ENCODE assay signal across 8 mouse cellular contexts in the genomic region with DNA sequence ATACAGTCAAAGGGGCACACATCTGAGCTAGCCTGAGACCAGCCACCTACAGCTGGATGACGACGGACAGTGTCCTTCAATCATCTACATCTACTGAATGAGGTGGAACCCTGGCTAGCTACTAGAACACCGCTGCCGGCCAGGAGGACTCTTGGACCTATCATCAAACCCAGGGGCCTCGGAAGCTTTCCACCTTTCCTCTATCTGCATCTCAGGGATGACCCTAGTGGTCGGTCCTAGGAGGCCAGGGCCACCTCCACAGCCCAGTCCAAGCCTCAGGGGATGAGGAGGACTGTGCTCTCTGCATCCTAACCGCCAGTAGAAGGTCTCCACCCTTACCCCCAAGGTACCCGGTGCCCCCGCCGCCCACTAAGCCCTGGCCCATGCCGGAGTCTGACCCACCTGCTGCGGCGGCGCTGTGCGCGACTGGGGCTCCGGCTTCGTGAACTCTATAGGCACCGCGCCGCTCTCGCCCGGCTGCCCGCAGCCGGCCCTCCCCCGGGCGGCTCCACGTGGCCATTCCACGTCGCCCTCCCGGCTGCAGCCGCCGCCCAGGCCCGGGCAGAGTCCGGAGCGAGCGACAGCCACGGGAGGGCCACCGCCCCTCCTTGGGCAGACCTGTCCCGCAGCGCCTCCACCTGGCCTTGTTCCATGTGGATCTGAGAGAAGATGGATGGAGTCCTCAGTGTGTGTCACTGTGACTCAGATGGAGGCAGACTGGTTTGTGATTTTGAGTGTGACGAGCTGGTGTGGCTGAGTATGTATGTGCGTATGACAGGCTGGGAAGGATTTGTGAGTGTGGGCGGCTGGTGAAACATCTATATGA. TPM values are rescaled to one million over a fixed set of nuclear protein-coding genes. Genes with fewer than 3 reads are reported as not detected.
DNase-seq lines count a peak whose midpoint lies in the region; ATAC-seq and TF ChIP-seq lines count a peak whose summit lies in the region.

Cgref1 (minus strand) TSS at position 636 of the 826 bp plus-strand sequence.

- WGBS in thymus, adult 2 months: 15% methylated on average over 44 of the region's 44 CpGs
- WGBS in heart, embryonic 11.5 days (ENCODE audit: insufficient replicate concordance): 5% methylated on average over 44 of the region's 44 CpGs
- 5% methylated on average over 44 of the region's 44 CpGs for WGBS in kidney, embryonic 15.5 days
- 6% methylated on average over 42 of the region's 44 CpGs for WGBS in limb, embryonic 14.5 days
- WGBS in midbrain, embryonic 15.5 days: 3% methylated on average over 44 of the region's 44 CpGs

- H3K9me3 ChIP-seq in heart, embryonic 11.5 days (replicated peaks; ENCODE audit: control insufficient read depth, low read length): no peaks in the 10 kb centered on the region
- no peaks in the 10 kb centered on the region for H3K9me3 ChIP-seq in kidney, embryonic 15.5 days (replicated peaks)
- no peaks in the 10 kb centered on the region for H3K9me3 ChIP-seq in limb, embryonic 14.5 days (ENCODE audit: control insufficient read depth, low read length)
- H3K9me3 ChIP-seq in midbrain, embryonic 15.5 days: no peaks in the 10 kb centered on the region

- ATAC-seq in heart, embryonic 11.5 days (replicated peaks; ENCODE audit: insufficient number of reproducible peaks, low FRiP score, low TSS enrichment): no peak; the same call in 1 of the 2 replicates
- ATAC-seq in kidney, embryonic 15.5 days (replicated peaks; ENCODE audit: low FRiP score): peak; percentile 68
- ATAC-seq in limb, embryonic 14.5 days (ENCODE audit: low FRiP score, low read depth): no peak
- ATAC-seq in midbrain, embryonic 15.5 days (replicated peaks): peak; percentile 74

- peaks cover 5% of the 10 kb centered on the region; the same call in 1 of the 2 replicates for H3K27me3 ChIP-seq in thymus, adult 2 months (ENCODE audit: control insufficient read depth, insufficient read depth, low read length)
- H3K27me3 ChIP-seq in heart, embryonic 11.5 days (ENCODE audit: control insufficient read depth, insufficient read depth, low read length): peaks cover 15% of the 10 kb centered on the region
- peaks cover 8% of the 10 kb centered on the region; the same call in 1 of the 2 replicates for H3K27me3 ChIP-seq in kidney, embryonic 15.5 days
- H3K27me3 ChIP-seq in limb, embryonic 14.5 days (ENCODE audit: control insufficient read depth, insufficient read depth, low read length): no peaks in the 10 kb centered on the region; the same call in 1 of the 2 replicates
- no peaks in the 10 kb centered on the region for H3K27me3 ChIP-seq in midbrain, embryonic 15.5 days (replicated peaks)
- H3K27me3 ChIP-seq in testis, adult 2 months (ENCODE audit: control insufficient read depth, insufficient read depth, low read length): no peaks in the 10 kb centered on the region

- DNase-seq in thymus, adult 2 months: peak; percentile 32
- no peak for DNase-seq in thymus, adult 18-20 months
- DNase-seq in embryo, embryonic 11 days: peak; percentile 75
- peak; percentile 55 for DNase-seq in limb, embryonic 14.5 days (ENCODE audit: low spot score)

- TF ChIP-seq POLR2A in thymus, adult 2 months (IDR thresholded peaks at IDR 0.05; ENCODE audit: control insufficient read depth, extremely low read depth, insufficient read depth, low read length, poor library complexity): no peak
- TF ChIP-seq POLR2A in limb, embryonic 14.5 days (IDR thresholded peaks at IDR 0.05; ENCODE audit: borderline replicate concordance, extremely low read depth, insufficient read depth, insufficient read length): no peak
- TF ChIP-seq POLR2A in testis, adult 2 months (IDR thresholded peaks at IDR 0.05; ENCODE audit: control insufficient read depth, low read depth, low read length): no peak

- no peaks in the 10 kb centered on the region for H3K36me3 ChIP-seq in thymus, adult 2 months (ENCODE audit: control insufficient read depth, insufficient read depth, low read length)
- no peaks in the 10 kb centered on the region for H3K36me3 ChIP-seq in heart, embryonic 11.5 days (ENCODE audit: control insufficient read depth, insufficient read depth, low read length)
- no peaks in the 10 kb centered on the region for H3K36me3 ChIP-seq in kidney, embryonic 15.5 days
- H3K36me3 ChIP-seq in limb, embryonic 14.5 days (ENCODE audit: control insufficient read depth, insufficient read depth, low read length): no peaks in the 10 kb centered on the region
- no peaks in the 10 kb centered on the region for H3K36me3 ChIP-seq in midbrain, embryonic 15.5 days (replicated peaks)
- H3K36me3 ChIP-seq in testis, adult 2 months (ENCODE audit: control insufficient read depth, insufficient read depth, low read length): no peaks in the 10 kb centered on the region

- no peak for TF ChIP-seq CTCF in thymus, adult 2 months (IDR thresholded peaks at IDR 0.05; ENCODE audit: borderline replicate concordance, control insufficient read depth, extremely low read depth, insufficient read depth, low read length, poor library complexity)
- TF ChIP-seq CTCF in testis, adult 2 months (IDR thresholded peaks at IDR 0.05; ENCODE audit: control insufficient read depth, insufficient read depth, insufficient replicate concordance, low read depth, low read length): no peak

- peak within 1 kb of the TSS; percentile 73 for H3K9ac ChIP-seq in heart, embryonic 11.5 days (ENCODE audit: low read depth, low read length)
- H3K9ac ChIP-seq in kidney, embryonic 15.5 days: peak within 1 kb of the TSS; percentile 50
- peak within 1 kb of the TSS; percentile 56 for H3K9ac ChIP-seq in limb, embryonic 14.5 days (ENCODE audit: low read depth, low read length, severe bottlenecking)
- peak within 1 kb of the TSS; percentile 72 for H3K9ac ChIP-seq in midbrain, embryonic 15.5 days

- peak within 1 kb of the TSS; percentile 95 for H3K4me2 ChIP-seq in heart, embryonic 11.5 days
- H3K4me2 ChIP-seq in kidney, embryonic 15.5 days: peak within 1 kb of the TSS; percentile 90
- peak within 1 kb of the TSS; percentile 76 for H3K4me2 ChIP-seq in limb, embryonic 14.5 days (replicated peaks; ENCODE audit: low read depth, low read length, severe bottlenecking)
- peak within 1 kb of the TSS; percentile 81 for H3K4me2 ChIP-seq in midbrain, embryonic 15.5 days

- H3K27ac ChIP-seq in thymus, adult 2 months (ENCODE audit: control insufficient read depth, insufficient read depth, low read length): no peak within 1 kb of the TSS
- H3K27ac ChIP-seq in heart, embryonic 11.5 days (ENCODE audit: low read depth, low read length): no peak within 1 kb of the TSS
- H3K27ac ChIP-seq in kidney, embryonic 15.5 days: no peak within 1 kb of the TSS
- no peak within 1 kb of the TSS for H3K27ac ChIP-seq in limb, embryonic 14.5 days (replicated peaks; ENCODE audit: low read depth, low read length)
- H3K27ac ChIP-seq in midbrain, embryonic 15.5 days: peak within 1 kb of the TSS; percentile 53
- no peak within 1 kb of the TSS for H3K27ac ChIP-seq in testis, adult 2 months (ENCODE audit: control insufficient read depth, insufficient read depth, low read depth, low read length)

- peak within 1 kb of the TSS; percentile 31; the same call in 1 of the 2 replicates for H3K4me3 ChIP-seq in thymus, adult 2 months (ENCODE audit: control insufficient read depth, insufficient read depth, low read length)
- H3K4me3 ChIP-seq in heart, embryonic 11.5 days (ENCODE audit: low read depth, low read length): peak within 1 kb of the TSS; percentile 51
- peak within 1 kb of the TSS; percentile 52 for H3K4me3 ChIP-seq in kidney, embryonic 15.5 days (replicated peaks)
- H3K4me3 ChIP-seq in limb, embryonic 14.5 days (replicated peaks; ENCODE audit: low read length): peak within 1 kb of the TSS; percentile 48
- H3K4me3 ChIP-seq in midbrain, embryonic 15.5 days: peak within 1 kb of the TSS; percentile 66
- H3K4me3 ChIP-seq in testis, adult 2 months (ENCODE audit: control insufficient read depth, low read depth, low read length): peak within 1 kb of the TSS; percentile 43

- H3K4me1 ChIP-seq in thymus, adult 2 months (replicated peaks; ENCODE audit: control insufficient read depth, insufficient read depth, low read length): peaks cover 10% of the 10 kb centered on the region
- H3K4me1 ChIP-seq in heart, embryonic 11.5 days (ENCODE audit: control insufficient read depth, insufficient read depth, low read length): peaks cover 9% of the 10 kb centered on the region
- peaks cover 26% of the 10 kb centered on the region for H3K4me1 ChIP-seq in kidney, embryonic 15.5 days
- peaks cover 3% of the 10 kb centered on the region; the same call in 1 of the 2 replicates for H3K4me1 ChIP-seq in limb, embryonic 14.5 days (ENCODE audit: control insufficient read depth, insufficient read depth, low read length)
- peaks cover 28% of the 10 kb centered on the region for H3K4me1 ChIP-seq in midbrain, embryonic 15.5 days
- H3K4me1 ChIP-seq in testis, adult 2 months (ENCODE audit: control insufficient read depth, insufficient read depth, low read length): peaks cover 15% of the 10 kb centered on the region

RNA-seq across cellular contexts. Expression of gene Cgref1, which starts in this region (rescaled TPM):
- 0.31 and 0.70 TPM in 2 replicates for polyA plus RNA-seq in thymus, adult 2 months (2012; rRNA removed)
- polyA plus RNA-seq in heart, embryonic 11.5 days (2014; fragmentation: Nextera tagmentation; extraction: Ambion mirVana): 4.4 and 5.4 TPM in 2 replicates
- polyA plus RNA-seq in kidney, embryonic 15.5 days (2015; fragmentation: Nextera tagmentation; extraction: Ambion mirVana): 12.5 and 17.4 TPM in 2 replicates
- 19.8 and 21.5 TPM in 2 replicates for polyA plus RNA-seq in limb, embryonic 14.5 days (2012; rRNA removed)
- polyA plus RNA-seq in limb, embryonic 14.5 days (2014; fragmentation: Nextera tagmentation; extraction: Ambion mirVana): 15.1 and 20.9 TPM in 2 replicates
- polyA plus RNA-seq in midbrain, embryonic 15.5 days (2015; fragmentation: Nextera tagmentation; extraction: Ambion mirVana): 62.7 and 66.5 TPM in 2 replicates
- polyA plus RNA-seq in testis, adult 2 months (2012; rRNA removed): 0.69 and 0.77 TPM in 2 replicates

Comparison
In these comparisons a context has a peak if more than half of its experiments do, and no peak if none do; other contexts are left out.
1. Peak in DNase-seq and H3K4me3 ChIP-seq in thymus, adult 2 months; RNA of the gene not detected or under 1 TPM.
2. DNase-seq: peak in embryo, embryonic 11 days (single experiment) and limb, embryonic 14.5 days (single experiment); none in thymus, adult 18-20 months (0 of 2).
3. ATAC-seq: peak in kidney, embryonic 15.5 days (single experiment) and midbrain, embryonic 15.5 days (single experiment); none in heart, embryonic 11.5 days (single experiment) and limb, embryonic 14.5 days (single experiment).
4. Peak in every context shown above with its lines, with median percentiles within 50 percentile points of each other: H3K4me3 ChIP-seq, H3K4me2 ChIP-seq and H3K9ac ChIP-seq.